Comparison of ENCODE assay signal across 14 mouse cellular contexts in genomic region chr8:88305814-88306213, GRCm38 (mm10). TPM values are rescaled to one million over a fixed set of nuclear protein-coding genes. Genes with fewer than 3 reads are reported as not detected.
A peak's percentile ranks its signal among the peaks of the same experiment; 100 is the strongest.
DNase-seq lines count a peak whose midpoint lies in the region; ATAC-seq lines count a peak whose summit lies in the region.
"Had no signal": no experiment of that assay in that cellular context is flagged by ENCODE, and none has a peak within 500 bp of the region (broad histone marks: within the 10 kb centered on the region; RNA-seq: fewer than 3 reads in every experiment).

No protein-coding gene starts in this region.

- DNase-seq in spleen, postnatal 36 days (ENCODE audit: low spot score in 2 of 2), result peak; percentile 54 to 57
- no peak for DNase-seq in spleen, postnatal 10 days (ENCODE audit: low spot score in 2 of 2)
- DNase-seq in CD8-positive naive resting alpha-beta T cell, adult 2 months (ENCODE audit: low read depth in 2 of 2, low spot score in 2 of 2), result peak; percentile 56 to 65
- peak; percentile 51 for DNase-seq in thymus, postnatal 14 days
- DNase-seq in heart, adult 18-20 months, result no peak
- DNase-seq in cerebellum, adult 11-12 months, result no peak
- DNase-seq in left cerebral cortex, postnatal 25 days (ENCODE audit: low spot score in 2 of 2), result no peak
- DNase-seq: cerebellum, adult 2 months; cerebellum, postnatal 36 days; gastrocnemius, postnatal 14 days; kidney, adult 9 months; right cerebral cortex, postnatal 14 days had no signal

- peak; percentile 65 for ATAC-seq in megakaryocyte, adult 5-6 weeks (ENCODE audit: poor library complexity, severe bottlenecking)
- ATAC-seq: intestine, embryonic 15.5 days had no signal

- intact Hi-C loops in left cerebral cortex, postnatal 25 days (cut with DNase I), result no loop called here

RNA-seq across cellular contexts. Expression of gene Adcy7, which starts 33.6 kb away (rescaled TPM):
- 43.5 and 58.4 TPM in 2 replicates for total RNA-seq in megakaryocyte, adult 5-6 weeks (2015)
- 63.7 and 70.3 TPM in 2 replicates for total RNA-seq in megakaryocyte, adult 5-6 weeks (2017)
- 1 to 10 TPM; 4.6 to 6.4 TPM for total RNA-seq in heart, adult 18-20 months (2021)
- total RNA-seq in left cerebral cortex, postnatal 25 days (2021), result 1 to 10 TPM; 3.5 to 5.2 TPM

RNA-seq across cellular contexts. Expression of gene Brd7, which starts 56.2 kb away (rescaled TPM):
- 65.4 and 69.1 TPM in 2 replicates for total RNA-seq in megakaryocyte, adult 5-6 weeks (2015)
- total RNA-seq in megakaryocyte, adult 5-6 weeks (2017), result 61.5 and 62.7 TPM in 2 replicates
- total RNA-seq in heart, adult 18-20 months (2021), result 10 to 100 TPM; 70.0 to 74.0 TPM
- 10 to 100 TPM; 52.3 to 56.4 TPM for total RNA-seq in left cerebral cortex, postnatal 25 days (2021)

Comparison
In these comparisons a context has a peak if more than half of its experiments do, and no peak if none do; other contexts are left out.
1. DNase-seq: peak in spleen, postnatal 36 days (2 of 2), CD8-positive naive resting alpha-beta T cell, adult 2 months (2 of 2) and thymus, postnatal 14 days (single experiment); none in spleen, postnatal 10 days (0 of 2), heart, adult 18-20 months (0 of 2), cerebellum, adult 11-12 months (single experiment) and left cerebral cortex, postnatal 25 days (0 of 2).
2. RNA of gene Adcy7, which starts 33.6 kb away (total RNA-seq): 43.5 to 70.3 TPM in megakaryocyte, adult 5-6 weeks; 4.6 to 6.4 TPM in heart, adult 18-20 months and 3.5 to 5.2 TPM in left cerebral cortex, postnatal 25 days; every median in the first group is over 4 times any median in the second.